Mouse (Mus musculus) bone marrow, adult 2 months (tissue): ENCODE results near the gene Rab2b.

Experiments
- CTCF ChIP-seq: fragments of 200-500 bp; IDR thresholded peaks from 2 replicates; pipeline ENCODE4 v1.5.1; 2011; ENCODE audit warnings: low read length, control low read depth; ENCODE audit not compliant: control insufficient read depth, insufficient read depth
- POLR2A ChIP-seq: fragments of 200-500 bp; IDR thresholded peaks from 2 replicates; pipeline ENCODE4 v1.6.1; 2011; ENCODE audit warnings: low read depth, mild to moderate bottlenecking, control low read depth, low read length, borderline replicate concordance; ENCODE audit not compliant: control insufficient read depth

DNA sequence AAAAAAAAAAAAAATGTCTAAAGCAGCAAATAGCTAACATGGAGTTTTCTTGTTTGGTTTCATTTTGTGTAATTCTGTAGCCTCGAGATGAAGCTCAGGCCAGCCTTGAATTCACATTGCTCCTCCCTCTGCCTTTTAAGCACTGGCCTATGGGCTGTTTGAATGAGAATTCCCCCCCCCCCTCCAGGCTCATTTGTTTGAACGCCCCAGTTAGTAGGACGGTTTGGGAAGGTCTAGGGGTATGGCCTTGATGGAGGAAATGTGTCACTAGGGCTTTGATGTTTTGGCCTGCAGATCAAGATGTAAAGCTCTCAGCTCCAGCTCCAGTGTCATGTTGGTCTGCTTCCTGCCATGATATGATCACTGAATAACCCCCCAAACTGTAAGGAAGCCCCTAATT, 6.6 kb downstream of the Rab2b start:
- no peak for TF ChIP-seq CTCF
- TF ChIP-seq POLR2A: no peak
